Mouse (Mus musculus): ENCODE results near the gene Zswim3.
"Not testable (repeated sequence)": the region's sequence is repeated elsewhere in the genome, so short reads cannot be mapped to it uniquely, and the experiment has no call there.

Zswim3 gene

GRCm38 (mm10) chr2:164815348-164815747 is 10.4 kb downstream of the Zswim3 start:
- no peak for DNase-seq

- no peak for DNase-seq
Measured at GRCm38 (mm10) chr2:164815821-164816220, 10.9 kb downstream of the Zswim3 start.

GRCm38 (mm10) chr2:164817206-164817605 is 12.3 kb downstream of the Zswim3 start:
- DNase-seq: no peak

GRCm38 (mm10) chr2:164817703-164818102 is 12.8 kb downstream of the Zswim3 start:
- DNase-seq: no peak

- no peak for DNase-seq
Measured at GRCm38 (mm10) chr2:164821060-164821459, 16.2 kb downstream of the Zswim3 start.

GRCm38 (mm10) chr2:164822636-164823165 is 17.8 kb downstream of the Zswim3 start, which contains the start of gene Zswim1:
TSS of gene Zswim1 (plus strand) at chr2:164822686.
- DNase-seq: peak; percentile 99 to 100

- DNase-seq: no peak
Measured at GRCm38 (mm10) chr2:164823181-164823585, 18.3 kb downstream of the Zswim3 start.

GRCm38 (mm10) chr2:164823969-164824368 is 19.1 kb downstream of the Zswim3 start:
- DNase-seq: no peak

- DNase-seq: no peak
Measured at GRCm38 (mm10) chr2:164825521-164825920, 20.6 kb downstream of the Zswim3 start.

GRCm38 (mm10) chr2:164827146-164827850 is 22.4 kb downstream of the Zswim3 start:
- no peak for DNase-seq

GRCm38 (mm10) chr2:164828437-164828836 is 23.5 kb downstream of the Zswim3 start, which contains the start of gene Spata25:
TSS of gene Spata25 (minus strand) at chr2:164828537.
- no peak for DNase-seq

GRCm38 (mm10) chr2:164829090-164829489 is 24.2 kb downstream of the Zswim3 start:
- DNase-seq: no peak

GRCm38 (mm10) chr2:164831029-164831428 is 26.1 kb downstream of the Zswim3 start:
- peak; percentile 16 to 41 for DNase-seq

GRCm38 (mm10) chr2:164832032-164832747 is 27.3 kb downstream of the Zswim3 start:
- no peak for DNase-seq

GRCm38 (mm10) chr2:164832748-164833301 is 27.9 kb downstream of the Zswim3 start, which contains the start of gene Ctsa:
TSS of gene Ctsa (plus strand) at chr2:164832873.
- DNase-seq: peak; percentile 67 to 77

- DNase-seq: peak; percentile 94 to 96
Measured at GRCm38 (mm10) chr2:164833314-164833959, 28.5 kb downstream of the Zswim3 start, which contains the start of gene Neurl2. TSS of gene Neurl2 (minus strand) at chr2:164833456.

GRCm38 (mm10) chr2:164834531-164834930 is 29.6 kb downstream of the Zswim3 start:
- DNase-seq: peak in 1 of 2 experiments; percentile 42

- DNase-seq: no peak
Measured at GRCm38 (mm10) chr2:164835164-164835563, 30.3 kb downstream of the Zswim3 start.

GRCm38 (mm10) chr2:164845782-164846181 is 40.9 kb downstream of the Zswim3 start:
- no peak for DNase-seq

GRCm38 (mm10) chr2:164850061-164850460 is 45.2 kb downstream of the Zswim3 start:
- no peak for DNase-seq

GRCm38 (mm10) chr2:164855572-164855971 is 50.7 kb downstream of the Zswim3 start:
- not testable (repeated sequence) for DNase-seq

- DNase-seq: no peak
Measured at GRCm38 (mm10) chr2:164856309-164857100, 51.6 kb downstream of the Zswim3 start.
